Mouse (Mus musculus): Measurements from ENCODE around the gene Mlana.

The Mlana gene

GRCm38 (mm10) chr19:29753939-29754338, 56.3 kb downstream of the Mlana start:
- DNase-seq (ENCODE audit: low spot score) = no peak

All from testis, postnatal 10 days (tissue).